Mouse (Mus musculus): ENCODE data around the gene 2610301B20Rik. TPM values are rescaled to one million over a fixed set of nuclear protein-coding genes. Genes with fewer than 3 reads are reported as not detected.
A peak's percentile ranks its signal among the peaks of the same experiment; 100 is the strongest.
"Not testable (repeated sequence)": the region's sequence is repeated elsewhere in the genome, so short reads cannot be mapped to it uniquely, and the experiment has no call there.

2610301B20Rik gene
- total and polyA plus RNA-seq, 2 experiments from 2014 or later, result 28.6 to 37.0 TPM

DNA sequence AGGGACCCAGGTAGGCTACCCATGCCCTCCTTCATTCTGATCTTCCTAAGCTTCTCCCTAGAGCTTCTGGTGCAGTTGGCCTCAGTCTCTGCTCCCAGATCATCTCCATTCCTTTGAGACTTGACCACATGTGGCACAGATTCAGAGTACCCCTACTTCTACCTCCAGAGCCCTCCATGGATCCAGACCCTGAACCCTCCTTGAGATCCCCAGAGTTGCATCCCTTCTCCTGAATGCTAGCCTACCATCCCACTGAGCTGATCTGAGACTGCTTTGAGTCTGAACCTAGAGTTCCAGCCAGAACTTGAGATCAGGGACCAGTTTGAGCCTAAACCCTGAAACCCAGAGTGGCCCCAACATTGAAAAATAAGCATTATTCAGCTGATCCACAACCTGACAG is 15.1 kb upstream of the 2610301B20Rik start:
- no peaks in the 10 kb centered on the region for H3K36me3 ChIP-seq (ENCODE audit: insufficient read depth, low read length)
- no peak for TF ChIP-seq CTCF (IDR thresholded peaks at IDR 0.05)
- H3K4me1 ChIP-seq (ENCODE audit: insufficient read depth, low read length), result no peaks in the 10 kb centered on the region
- H3K4me3 ChIP-seq (ENCODE audit: low read depth, low read length), result no peak overlapping the region
- DNase-seq (ENCODE audit: low spot score), result no peak
- H3K9me3 ChIP-seq (ENCODE audit: low read length), result no peaks in the 10 kb centered on the region
- H3K9ac ChIP-seq (replicated peaks; ENCODE audit: low read length, poor library complexity, severe bottlenecking), result no peak overlapping the region
- no peak overlapping the region for H3K27ac ChIP-seq (ENCODE audit: low read depth, low read length)
- no peak for ATAC-seq (ENCODE audit: low FRiP score)
- H3K27me3 ChIP-seq (ENCODE audit: insufficient read depth, low read length), result no peaks in the 10 kb centered on the region
- H3K4me2 ChIP-seq (ENCODE audit: low read depth, low read length, poor library complexity, severe bottlenecking), result no peak overlapping the region

DNA sequence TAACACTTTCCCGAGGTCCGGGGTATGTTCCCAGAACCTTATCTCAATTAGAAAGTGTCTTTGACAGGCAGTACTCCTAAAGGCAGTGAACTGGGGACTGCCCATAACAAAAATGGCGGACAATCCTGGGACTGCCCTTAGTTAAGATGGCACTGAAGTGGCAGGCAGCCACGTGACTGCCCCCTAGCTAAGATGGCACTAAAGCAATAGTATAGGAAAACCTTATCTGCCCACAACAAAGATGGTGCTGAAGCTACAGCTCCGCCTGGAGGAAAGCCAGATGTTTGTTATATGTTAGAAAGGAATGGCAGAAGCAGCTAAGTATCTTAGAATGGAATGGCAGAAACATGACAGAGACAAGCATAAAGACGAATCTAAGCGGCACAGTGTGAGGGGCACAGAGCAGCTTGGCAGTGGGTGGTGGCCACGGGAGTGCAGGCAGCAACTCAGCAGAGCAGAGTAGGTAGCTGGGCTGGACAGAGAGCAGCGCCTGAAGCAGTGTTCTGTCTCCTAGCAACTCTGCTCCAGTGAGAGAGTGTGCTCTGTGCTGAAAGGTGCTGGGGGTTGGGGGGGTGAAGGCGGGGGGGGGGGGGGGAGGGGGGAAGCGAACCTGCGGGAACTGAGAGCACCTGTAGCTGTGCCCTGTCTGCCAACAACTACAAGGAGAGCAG is 14.3 kb upstream of the 2610301B20Rik start:
- TF ChIP-seq CTCF (IDR thresholded peaks at IDR 0.05), result peak; percentile 63
- WGBS, result 45% methylated on average over 9 of the region's 12 CpGs
- ATAC-seq (ENCODE audit: low FRiP score) (peak; percentile 90), DNase-seq (ENCODE audit: low spot score) (peak; percentile 90)
- peak overlapping the region; percentile 43 for H3K4me2 ChIP-seq (ENCODE audit: low read depth, low read length, poor library complexity, severe bottlenecking)
- no peaks in the 10 kb centered on the region for H3K36me3 ChIP-seq (ENCODE audit: insufficient read depth, low read length)
- no peaks in the 10 kb centered on the region for H3K4me1 ChIP-seq (ENCODE audit: insufficient read depth, low read length)
- H3K27me3 ChIP-seq (ENCODE audit: insufficient read depth, low read length), result no peaks in the 10 kb centered on the region
- H3K27ac ChIP-seq (ENCODE audit: low read depth, low read length), result no peak overlapping the region
- H3K9ac ChIP-seq (replicated peaks; ENCODE audit: low read length, poor library complexity, severe bottlenecking), result no peak overlapping the region
- H3K4me3 ChIP-seq (ENCODE audit: low read depth, low read length), result peak overlapping the region; percentile 24
- no peaks in the 10 kb centered on the region for H3K9me3 ChIP-seq (ENCODE audit: low read length)

DNA sequence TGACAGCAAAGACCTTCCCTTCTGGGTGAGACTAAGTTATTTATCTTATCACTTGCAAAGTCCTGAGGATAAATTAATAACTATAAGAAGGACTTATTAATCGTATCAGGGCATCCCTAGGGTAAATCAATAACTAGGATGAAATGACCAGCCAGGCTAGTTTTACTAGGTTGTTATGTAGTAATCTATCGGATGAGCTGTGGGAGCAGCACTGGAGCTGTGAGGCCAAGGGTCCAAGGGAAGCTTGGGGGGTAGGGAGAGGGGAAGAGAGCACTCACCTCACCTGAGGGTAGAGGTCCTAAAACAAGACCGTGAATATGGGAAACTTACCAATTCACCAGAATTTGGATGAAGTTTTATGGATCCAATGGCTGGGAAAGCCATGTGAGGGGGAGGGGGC is 13.5 kb upstream of the 2610301B20Rik start:
- WGBS, result 81% methylated on average over 3 of the region's 3 CpGs
- no peaks in the 10 kb centered on the region for H3K9me3 ChIP-seq (ENCODE audit: low read length)
- H3K27me3 ChIP-seq (ENCODE audit: insufficient read depth, low read length), result no peaks in the 10 kb centered on the region
- no peak for DNase-seq (ENCODE audit: low spot score)
- no peak overlapping the region for H3K4me3 ChIP-seq (ENCODE audit: low read depth, low read length)
- no peak for ATAC-seq (ENCODE audit: low FRiP score)
- H3K4me2 ChIP-seq (ENCODE audit: low read depth, low read length, poor library complexity, severe bottlenecking), result peak overlapping the region; percentile 43; the same call in 1 of the 2 replicates
- H3K27ac ChIP-seq (ENCODE audit: low read depth, low read length), result no peak overlapping the region
- H3K4me1 ChIP-seq (ENCODE audit: insufficient read depth, low read length), result no peaks in the 10 kb centered on the region
- no peaks in the 10 kb centered on the region for H3K36me3 ChIP-seq (ENCODE audit: insufficient read depth, low read length)
- no peak overlapping the region for H3K9ac ChIP-seq (replicated peaks; ENCODE audit: low read length, poor library complexity, severe bottlenecking)
- no peak for TF ChIP-seq CTCF (IDR thresholded peaks at IDR 0.05)

DNA sequence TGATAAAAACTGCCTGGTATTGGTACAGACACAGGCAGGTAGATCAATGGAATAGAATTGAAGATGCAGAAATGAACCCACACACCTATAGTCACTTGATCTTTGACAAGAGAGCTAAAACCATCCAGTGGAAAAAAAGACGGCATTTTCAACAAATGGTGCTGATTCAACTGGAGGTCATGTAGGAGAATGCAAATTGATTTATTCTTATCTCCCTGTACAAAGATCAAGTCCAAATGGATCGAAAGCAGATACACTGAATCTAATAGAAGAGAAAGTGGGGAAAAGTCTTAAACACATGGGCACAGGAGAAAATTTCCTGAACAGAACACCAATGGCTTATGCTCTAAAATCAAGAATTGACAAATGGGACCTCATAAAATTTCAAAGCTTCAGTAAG is 11.4 kb upstream of the 2610301B20Rik start:
- 82% methylated on average over 2 of the region's 2 CpGs for WGBS
- DNase-seq (ENCODE audit: low spot score); H3K27ac ChIP-seq (ENCODE audit: low read depth, low read length): not testable (repeated sequence)

DNA sequence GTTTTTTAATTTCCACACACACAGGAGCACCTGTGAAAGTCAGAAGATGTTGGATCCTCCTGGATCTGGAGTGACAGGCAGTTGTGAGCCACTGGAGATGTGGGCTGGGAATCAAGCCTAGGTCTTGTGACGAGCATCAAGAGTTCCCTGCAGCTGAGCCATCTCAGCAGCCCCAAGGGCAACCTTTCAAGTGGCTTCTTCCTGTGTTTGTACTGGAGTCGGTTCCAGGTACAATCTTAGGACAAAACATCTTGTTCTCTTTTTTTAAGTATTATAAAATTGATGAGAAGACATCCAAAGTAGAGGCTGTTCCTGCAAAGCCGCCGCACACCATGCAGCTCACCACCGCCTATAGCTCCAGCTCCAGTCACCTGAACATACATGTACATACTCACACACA is 2.1 kb upstream of the 2610301B20Rik start:
- Histone ChIP-seq H3K9ac (replicated peaks; ENCODE audit: low read length, poor library complexity, severe bottlenecking) (no peak overlapping the region), H3K36me3 (ENCODE audit: insufficient read depth, low read length) (no peaks in the 10 kb centered on the region), H3K27ac (ENCODE audit: low read depth, low read length) (no peak overlapping the region), H3K4me1 (ENCODE audit: insufficient read depth, low read length) (peaks cover 6% of the 10 kb centered on the region; the same call in 1 of the 2 replicates), H3K4me3 (ENCODE audit: low read depth, low read length) (no peak overlapping the region), H3K27me3 (ENCODE audit: insufficient read depth, low read length) (no peaks in the 10 kb centered on the region), H3K9me3 (ENCODE audit: low read length) (no peaks in the 10 kb centered on the region), H3K4me2 (ENCODE audit: low read depth, low read length, poor library complexity, severe bottlenecking) (no peak overlapping the region)
- TF ChIP-seq CTCF (IDR thresholded peaks at IDR 0.05), result no peak
- whole genome bisulfite sequencing, result 89% methylated on average over 5 of the region's 5 CpGs
- ATAC-seq (ENCODE audit: low FRiP score), result no peak
- no peak for DNase-seq (ENCODE audit: low spot score)

More for the DNA sequence above, 11.4 kb upstream of the 2610301B20Rik start:
- not testable (repeated sequence) for H3K9me3 ChIP-seq (ENCODE audit: low read length); H3K27me3 ChIP-seq (ENCODE audit: insufficient read depth, low read length); H3K9ac ChIP-seq (replicated peaks; ENCODE audit: low read length, poor library complexity, severe bottlenecking); H3K4me2 ChIP-seq (ENCODE audit: low read depth, low read length, poor library complexity, severe bottlenecking); H3K36me3 ChIP-seq (ENCODE audit: insufficient read depth, low read length); ATAC-seq (ENCODE audit: low FRiP score); H3K4me1 ChIP-seq (ENCODE audit: insufficient read depth, low read length); H3K4me3 ChIP-seq (ENCODE audit: low read depth, low read length)

DNA sequence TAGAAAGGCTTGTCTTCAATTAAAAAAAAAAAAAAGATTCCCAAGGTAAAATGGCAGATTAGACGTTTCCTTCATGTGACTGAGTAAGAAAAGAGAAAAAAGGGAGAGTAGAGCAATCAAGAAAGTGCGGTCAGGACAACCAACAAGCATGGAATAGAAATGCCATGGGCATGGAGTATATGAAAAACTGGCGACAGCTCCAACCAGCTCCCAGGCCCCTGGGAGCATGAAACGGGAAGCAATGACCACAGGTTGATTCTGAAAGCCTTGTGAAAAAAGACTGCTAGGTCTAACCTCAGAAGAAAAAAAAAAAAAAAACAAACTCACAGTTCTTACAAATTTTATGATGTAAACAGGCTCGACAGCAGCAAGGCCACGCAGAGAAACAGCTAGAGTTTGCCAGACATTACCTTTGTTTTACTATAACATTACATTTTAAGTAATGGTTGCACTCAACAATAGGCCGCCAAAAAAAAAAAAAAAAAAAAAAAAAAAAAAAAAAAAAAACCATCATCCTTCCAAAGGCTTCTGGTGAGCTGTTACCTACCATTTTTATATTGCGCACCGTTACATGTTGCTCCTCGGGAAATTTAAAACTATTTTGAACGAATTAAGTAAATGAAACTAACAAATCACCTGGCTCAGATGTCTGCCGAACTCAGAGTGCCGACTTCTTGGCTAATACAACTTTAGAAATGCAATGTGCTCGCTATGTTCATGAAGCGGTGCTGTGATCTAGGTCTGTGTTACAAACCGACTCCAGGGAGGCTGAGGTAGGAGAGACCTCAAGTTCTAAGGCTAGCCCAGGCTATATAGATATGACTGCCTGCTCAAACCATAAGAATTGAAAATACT is 1.4 kb upstream of the 2610301B20Rik start:
- WGBS, result 18% methylated on average over 16 of the region's 16 CpGs
- peak; percentile 14 for DNase-seq (ENCODE audit: low spot score)
- peak overlapping the region; percentile 95; the same call in 1 of the 2 replicates for H3K9ac ChIP-seq (replicated peaks; ENCODE audit: low read length, poor library complexity, severe bottlenecking)
- no peaks in the 10 kb centered on the region for H3K36me3 ChIP-seq (ENCODE audit: insufficient read depth, low read length)
- peak overlapping the region; percentile 83 for H3K4me3 ChIP-seq (ENCODE audit: low read depth, low read length)
- peak overlapping the region; percentile 41 for H3K4me2 ChIP-seq (ENCODE audit: low read depth, low read length, poor library complexity, severe bottlenecking)
- no peak for TF ChIP-seq CTCF (IDR thresholded peaks at IDR 0.05)
- H3K4me1 ChIP-seq (ENCODE audit: insufficient read depth, low read length), result peaks cover 6% of the 10 kb centered on the region; the same call in 1 of the 2 replicates
- peak overlapping the region; percentile 100; the same call in 1 of the 2 replicates for H3K27ac ChIP-seq (ENCODE audit: low read depth, low read length)
- ATAC-seq (ENCODE audit: low FRiP score), result no peak
- H3K27me3 ChIP-seq (ENCODE audit: insufficient read depth, low read length), result no peaks in the 10 kb centered on the region
- H3K9me3 ChIP-seq (ENCODE audit: low read length), result no peaks in the 10 kb centered on the region

All from midbrain, postnatal 0 days (tissue).